Mouse (Mus musculus): ENCODE results near the gene Nmnat3. TPM values are rescaled to one million over a fixed set of nuclear protein-coding genes. Genes with fewer than 3 reads are reported as not detected.

The Nmnat3 gene
- polyA plus RNA-seq, 1 experiment from 2014 or later, result 1.9 TPM

DNA sequence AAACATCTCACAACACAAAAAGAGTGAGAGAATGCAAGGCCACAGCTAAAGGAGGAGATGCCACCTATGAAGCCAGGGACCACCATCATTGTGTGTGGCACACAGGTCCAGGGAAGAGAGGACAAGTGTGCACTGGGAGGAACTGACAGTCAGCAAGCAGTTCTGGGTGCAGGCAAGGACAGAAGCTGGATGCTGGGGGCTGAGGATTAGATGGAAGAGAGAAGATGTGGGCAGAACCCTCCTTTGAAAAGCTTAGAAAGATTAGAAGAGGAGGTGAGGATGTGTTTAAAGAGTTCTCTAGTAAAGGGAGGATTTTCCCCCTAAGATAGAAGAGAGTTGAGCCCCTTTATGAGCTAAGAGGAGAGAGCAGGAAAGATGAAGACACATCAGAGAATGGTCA is 2.4 kb downstream of the Nmnat3 start:
- Histone ChIP-seq H3K36me3 (no peaks in the 10 kb centered on the region), H3K4me3 (no peak overlapping the region), H3K27me3 (no peaks in the 10 kb centered on the region; the same call in 1 of the 2 replicates), H3K4me2 (replicated peaks) (no peak overlapping the region), H3K9ac (replicated peaks) (no peak overlapping the region), H3K9me3 (no peaks in the 10 kb centered on the region), H3K4me1 (no peaks in the 10 kb centered on the region), H3K27ac (replicated peaks) (no peak overlapping the region)
- ATAC-seq (ENCODE audit: low FRiP score, low read depth), result no peak

DNA sequence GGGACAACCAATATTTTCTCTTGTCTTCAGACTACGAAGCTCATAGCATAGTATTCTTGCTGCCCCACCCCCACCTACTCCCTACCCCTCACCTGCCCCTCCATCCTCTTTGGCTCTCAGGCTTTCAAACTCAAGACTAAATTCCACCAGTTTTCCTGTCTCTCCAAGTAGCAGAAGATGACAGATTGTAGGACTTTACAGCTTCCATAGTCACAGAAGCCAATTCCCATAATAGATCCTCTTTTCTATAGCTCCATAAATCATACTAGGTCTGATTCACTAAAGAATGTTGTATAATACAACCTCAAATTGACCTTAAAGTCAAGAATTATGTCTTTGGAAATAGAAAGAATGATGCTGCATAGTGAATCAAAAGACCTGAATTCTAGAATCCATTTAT is 3.4 kb downstream of the Nmnat3 start:
- 95% methylated on average over 1 of the region's 1 CpGs for WGBS
- no peak overlapping the region for H3K4me3 ChIP-seq
- H3K9me3 ChIP-seq, result no peaks in the 10 kb centered on the region
- ATAC-seq (ENCODE audit: low FRiP score, low read depth), result no peak
- H3K27me3 ChIP-seq, result no peaks in the 10 kb centered on the region; the same call in 1 of the 2 replicates
- no peak overlapping the region for H3K4me2 ChIP-seq (replicated peaks)
- H3K36me3 ChIP-seq, result no peaks in the 10 kb centered on the region
- H3K4me1 ChIP-seq, result no peaks in the 10 kb centered on the region
- no peak overlapping the region for H3K9ac ChIP-seq (replicated peaks)
- no peak overlapping the region for H3K27ac ChIP-seq (replicated peaks)

DNA sequence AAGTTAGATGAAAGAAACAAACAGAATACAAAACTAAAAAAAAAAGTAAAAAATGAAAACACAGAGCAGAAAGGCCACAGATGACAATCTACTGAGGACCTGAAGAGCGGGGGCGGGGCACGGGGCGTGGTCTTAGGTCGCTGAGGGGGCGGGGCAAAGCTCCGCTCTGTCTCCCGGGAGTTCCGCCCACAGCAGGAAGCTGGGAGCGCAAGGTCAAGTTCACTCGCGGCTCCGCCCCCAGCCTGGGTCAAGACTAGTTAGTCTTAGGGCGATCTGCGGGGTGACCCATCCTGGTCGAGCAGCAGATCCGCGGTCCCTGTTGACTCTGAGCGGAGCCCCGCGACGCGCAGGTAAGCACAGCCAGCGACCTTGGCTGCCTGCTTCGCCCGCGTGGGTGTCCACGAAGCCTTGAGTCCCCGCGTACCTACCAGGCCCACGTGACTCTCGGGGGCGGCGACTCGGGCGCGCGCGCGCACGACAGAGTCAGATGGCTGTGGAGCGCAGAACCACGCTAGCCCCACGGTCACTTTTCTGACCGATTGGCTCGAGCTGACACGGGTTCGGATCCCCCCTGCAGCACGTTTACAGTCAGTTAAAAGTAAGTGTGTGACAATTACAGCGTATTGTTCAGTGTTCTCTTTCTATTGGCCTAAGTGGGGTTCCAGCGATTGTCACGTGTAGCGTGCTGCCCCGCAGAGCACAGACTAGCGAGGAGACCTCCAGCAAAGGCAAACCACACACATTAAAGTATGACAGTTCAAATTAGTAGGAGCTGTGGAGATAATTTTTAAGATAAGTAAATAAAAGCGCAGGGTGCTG is 9.4 kb downstream of the Nmnat3 start:
- H3K27ac ChIP-seq (replicated peaks), result 0 out of 2 replicates have a peak overlapping the region, but pooled peaks have one; percentile 49
- peaks cover 16% of the 10 kb centered on the region for H3K4me1 ChIP-seq
- no peaks in the 10 kb centered on the region for H3K36me3 ChIP-seq
- H3K27me3 ChIP-seq, result peaks cover 12% of the 10 kb centered on the region
- H3K9me3 ChIP-seq, result no peaks in the 10 kb centered on the region
- peak overlapping the region; percentile 55 for H3K4me3 ChIP-seq
- 3% methylated on average over 56 of the region's 56 CpGs for WGBS
- ATAC-seq (ENCODE audit: low FRiP score, low read depth), result peak; percentile 84
- peak overlapping the region; percentile 17; the same call in 1 of the 2 replicates for H3K9ac ChIP-seq (replicated peaks)
- peak overlapping the region; percentile 77 for H3K4me2 ChIP-seq (replicated peaks)

DNA sequence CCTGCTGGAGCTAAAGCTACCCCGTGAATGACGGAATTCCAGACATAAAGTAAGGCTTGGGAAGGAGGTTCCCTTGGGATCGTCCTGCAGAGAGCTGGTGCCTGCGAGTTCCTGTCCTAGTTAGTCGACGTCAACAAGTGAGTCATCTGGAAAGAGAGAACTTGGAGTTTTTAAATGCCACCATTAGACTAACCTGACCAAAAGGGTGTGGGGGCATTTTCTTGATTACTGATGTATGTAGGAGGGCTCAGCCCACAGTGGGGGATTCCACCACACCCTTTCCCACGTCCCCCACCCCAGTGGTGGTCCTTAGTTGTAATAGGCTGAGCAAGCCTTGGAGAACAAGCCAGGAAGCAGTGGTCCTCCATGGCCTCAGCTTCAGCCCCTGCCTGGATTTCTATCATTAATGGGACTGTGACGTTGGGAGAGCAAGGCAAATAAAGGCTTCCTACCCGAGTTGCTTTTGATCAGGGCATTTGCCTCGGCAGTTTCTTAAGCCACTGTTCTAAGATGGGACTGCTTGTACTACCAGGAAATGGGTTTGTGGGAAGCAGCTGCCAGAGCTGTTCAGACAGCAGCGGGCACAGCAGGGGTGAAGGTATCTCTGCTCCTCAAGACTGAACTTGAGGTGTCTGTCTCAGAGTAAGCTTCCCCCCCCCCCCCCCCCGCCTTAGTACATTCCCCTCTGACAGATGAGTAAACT is 10.2 kb downstream of the Nmnat3 start:
- Histone ChIP-seq H3K4me1 (peaks cover 16% of the 10 kb centered on the region), H3K9me3 (no peaks in the 10 kb centered on the region), H3K27me3 (peaks cover 12% of the 10 kb centered on the region), H3K4me3 (peak overlapping the region; percentile 55), H3K9ac (replicated peaks) (peak overlapping the region; percentile 17; the same call in 1 of the 2 replicates), H3K36me3 (no peaks in the 10 kb centered on the region), H3K27ac (replicated peaks) (no peak overlapping the region), H3K4me2 (replicated peaks) (peak overlapping the region; percentile 77)
- ATAC-seq (ENCODE audit: low FRiP score, low read depth), result peak; percentile 17; the same call in 1 of the 2 replicates
- 11% methylated on average over 11 of the region's 12 CpGs for WGBS

DNA sequence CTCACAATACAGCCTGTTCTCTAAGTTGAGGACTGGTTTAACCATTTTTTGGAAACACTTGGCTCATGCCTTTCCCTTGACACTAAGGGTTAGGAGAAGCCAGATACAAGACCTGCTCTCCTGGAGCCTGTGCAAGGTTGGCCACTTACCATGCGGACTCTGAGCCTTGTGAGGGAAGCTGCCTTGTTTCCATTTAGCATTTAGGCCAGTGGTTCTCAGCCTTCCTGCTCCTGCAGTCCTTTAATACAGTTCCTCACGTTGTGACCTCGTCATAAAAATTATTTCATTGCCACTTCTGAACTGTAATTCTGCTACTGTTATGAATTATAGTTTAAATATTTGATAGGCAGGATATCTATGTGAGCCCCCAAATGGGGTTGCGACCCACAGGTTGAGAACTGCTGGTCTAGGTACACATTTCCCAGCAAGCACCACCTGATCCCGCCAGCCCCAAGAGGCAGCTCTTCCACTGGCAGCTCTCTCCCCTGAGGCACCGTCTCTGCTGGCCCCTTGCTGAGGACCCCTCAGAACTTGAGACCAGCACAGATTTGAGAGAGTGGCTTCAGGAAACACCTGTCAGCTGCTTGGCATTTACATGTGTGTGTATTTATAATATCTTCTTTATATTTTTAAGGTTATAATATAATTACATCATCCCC is 10.8 kb downstream of the Nmnat3 start:
- Histone ChIP-seq H3K27me3 (peaks cover 12% of the 10 kb centered on the region), H3K9ac (replicated peaks) (no peak overlapping the region), H3K36me3 (no peaks in the 10 kb centered on the region), H3K27ac (replicated peaks) (no peak overlapping the region), H3K4me3 (no peak overlapping the region), H3K4me2 (replicated peaks) (no peak overlapping the region), H3K9me3 (no peaks in the 10 kb centered on the region), H3K4me1 (peaks cover 16% of the 10 kb centered on the region)
- no peak for ATAC-seq (ENCODE audit: low FRiP score, low read depth)
- WGBS, result 74% methylated on average over 6 of the region's 6 CpGs

DNA sequence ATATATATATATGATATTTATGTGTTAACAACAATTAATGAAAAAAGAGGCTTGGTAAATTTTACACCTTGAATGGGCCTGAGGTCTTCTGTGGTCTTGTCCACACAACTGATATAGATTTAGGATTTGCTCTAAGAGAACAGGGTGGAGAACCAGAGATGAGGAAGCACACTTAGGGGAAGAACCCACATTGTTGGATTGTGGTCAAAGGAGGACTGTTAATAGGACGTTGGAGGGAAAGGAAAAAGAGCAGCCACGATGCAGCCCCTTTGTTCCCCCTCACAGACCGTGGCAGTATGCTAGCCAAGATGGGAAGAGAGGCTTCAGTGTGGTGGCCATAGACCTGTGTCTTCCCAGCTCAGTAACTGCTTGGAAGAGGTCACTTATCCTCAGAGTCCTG is 11.5 kb downstream of the Nmnat3 start:
- ATAC-seq (ENCODE audit: low FRiP score, low read depth), result no peak
- H3K9me3 ChIP-seq, result no peaks in the 10 kb centered on the region
- 64% methylated on average over 3 of the region's 3 CpGs for WGBS
- H3K9ac ChIP-seq (replicated peaks), result no peak overlapping the region
- no peak overlapping the region for H3K27ac ChIP-seq (replicated peaks)
- no peak overlapping the region for H3K4me2 ChIP-seq (replicated peaks)
- peaks cover 16% of the 10 kb centered on the region for H3K4me1 ChIP-seq
- no peak overlapping the region for H3K4me3 ChIP-seq
- peaks cover 12% of the 10 kb centered on the region for H3K27me3 ChIP-seq
- H3K36me3 ChIP-seq, result no peaks in the 10 kb centered on the region

DNA sequence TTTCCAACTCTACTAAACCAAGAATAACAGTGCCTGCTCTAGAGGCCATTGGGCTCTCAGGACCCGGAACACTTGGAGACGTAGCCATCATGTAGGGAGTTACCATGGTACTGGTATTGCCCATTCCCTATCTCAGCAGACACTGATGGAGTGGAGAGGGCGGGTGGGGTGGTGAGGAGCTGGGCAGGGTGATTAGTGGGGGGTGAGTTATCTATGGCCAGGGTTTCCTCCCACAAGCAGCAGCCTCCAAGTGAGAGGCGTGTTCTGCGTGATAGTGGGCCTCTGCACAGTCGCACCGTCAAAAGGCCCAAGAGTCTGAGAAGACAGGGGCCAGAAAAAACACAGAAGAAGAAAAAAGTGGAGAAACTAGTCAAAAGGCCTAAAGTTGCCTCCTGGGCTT is 12.0 kb downstream of the Nmnat3 start:
- H3K27ac ChIP-seq (replicated peaks), result no peak overlapping the region

DNA sequence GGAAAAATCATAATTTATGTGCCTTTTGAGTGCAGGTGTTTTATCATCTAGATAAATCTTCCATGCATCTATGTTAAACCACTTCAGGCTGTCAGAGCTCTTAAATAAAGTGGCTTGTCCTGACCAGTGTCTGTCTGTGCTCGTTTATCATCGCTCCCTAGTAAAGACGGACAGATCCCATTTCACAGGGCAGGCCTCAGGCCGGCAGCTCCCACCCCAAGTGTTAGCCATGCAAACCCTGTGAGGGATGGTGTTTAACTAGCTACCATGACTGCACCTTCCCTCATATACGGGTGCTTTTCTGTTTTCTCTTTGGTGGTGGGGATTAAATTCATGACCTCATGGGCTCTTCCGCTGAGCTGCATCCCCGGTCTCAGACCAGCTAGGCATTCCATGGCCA is 13.3 kb downstream of the Nmnat3 start:
- Histone ChIP-seq H3K36me3 (no peaks in the 10 kb centered on the region), H3K9ac (replicated peaks) (no peak overlapping the region), H3K4me2 (replicated peaks) (no peak overlapping the region), H3K4me1 (peaks cover 16% of the 10 kb centered on the region), H3K27me3 (peaks cover 12% of the 10 kb centered on the region), H3K4me3 (no peak overlapping the region), H3K9me3 (no peaks in the 10 kb centered on the region), H3K27ac (replicated peaks) (no peak overlapping the region)
- 83% methylated on average over 7 of the region's 7 CpGs for WGBS
- no peak for ATAC-seq (ENCODE audit: low FRiP score, low read depth)

More for the DNA sequence above, 12.0 kb downstream of the Nmnat3 start:
- H3K4me2 ChIP-seq (replicated peaks), result no peak overlapping the region
- H3K36me3 ChIP-seq, result no peaks in the 10 kb centered on the region
- H3K27me3 ChIP-seq, result peaks cover 12% of the 10 kb centered on the region
- ATAC-seq (ENCODE audit: low FRiP score, low read depth), result no peak
- H3K4me1 ChIP-seq, result peaks cover 16% of the 10 kb centered on the region
- H3K9ac ChIP-seq (replicated peaks), result no peak overlapping the region
- WGBS, result 86% methylated on average over 7 of the region's 7 CpGs
- H3K4me3 ChIP-seq, result no peak overlapping the region
- H3K9me3 ChIP-seq, result no peaks in the 10 kb centered on the region

DNA sequence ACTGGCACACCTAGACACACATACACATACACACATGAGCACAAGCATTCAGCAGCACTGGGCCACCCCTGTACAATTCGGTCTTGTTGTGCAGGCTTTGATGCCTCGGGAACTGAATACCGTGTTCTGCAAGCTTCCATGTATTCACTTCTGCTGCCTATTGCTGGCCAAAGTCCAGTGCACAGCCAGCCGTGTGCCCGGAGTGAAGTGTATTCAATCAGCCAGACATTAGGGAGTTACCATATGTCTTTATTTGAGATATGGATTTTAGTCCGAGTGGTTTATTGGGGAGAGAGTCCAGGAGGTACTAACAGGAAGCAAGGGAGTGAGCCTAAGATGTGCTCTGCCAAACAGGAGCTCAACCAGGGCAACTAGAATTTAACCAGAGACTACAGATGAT is 19.8 kb downstream of the Nmnat3 start:
- WGBS, result 86% methylated on average over 6 of the region's 6 CpGs

DNA sequence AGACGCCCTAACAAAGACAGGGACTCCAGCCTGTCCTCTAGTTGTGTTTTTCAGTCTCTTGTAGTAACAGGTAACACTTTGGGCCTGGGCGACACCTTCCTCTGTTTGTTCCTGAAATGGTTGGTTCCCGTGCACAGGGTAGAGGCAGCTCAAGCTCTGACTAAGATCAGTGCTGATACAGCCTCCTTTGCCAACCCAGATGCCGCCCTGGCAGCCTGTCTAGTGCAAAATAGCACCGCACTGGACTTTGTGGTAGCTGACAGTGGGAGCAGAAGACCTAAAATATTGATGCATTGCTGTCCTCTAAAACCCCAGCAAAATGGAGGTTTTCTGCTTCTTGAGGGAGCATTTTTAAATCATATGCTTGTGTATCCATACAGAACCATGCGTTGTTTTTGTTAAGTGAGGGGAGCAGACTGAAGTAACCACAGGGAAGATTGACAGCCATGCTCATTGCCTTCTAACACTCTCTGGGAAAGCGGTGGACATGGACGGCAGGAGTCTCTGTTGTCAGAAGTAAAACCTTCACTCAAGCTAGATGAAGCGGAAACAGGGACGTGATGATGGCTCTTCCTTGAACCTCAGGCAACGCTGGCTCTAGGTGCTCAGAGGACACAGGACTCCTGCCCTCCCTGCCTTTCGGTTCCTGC is 24.2 kb downstream of the Nmnat3 start:
- H3K9ac ChIP-seq (replicated peaks), result no peak overlapping the region
- ATAC-seq (ENCODE audit: low FRiP score, low read depth), result no peak
- no peak overlapping the region for H3K4me2 ChIP-seq (replicated peaks)
- no peaks in the 10 kb centered on the region; the same call in 1 of the 2 replicates for H3K36me3 ChIP-seq
- 78% methylated on average over 12 of the region's 12 CpGs for WGBS
- no peaks in the 10 kb centered on the region for H3K9me3 ChIP-seq
- H3K27ac ChIP-seq (replicated peaks), result no peak overlapping the region
- H3K27me3 ChIP-seq, result peaks cover 4% of the 10 kb centered on the region; the same call in 1 of the 2 replicates
- no peaks in the 10 kb centered on the region for H3K4me1 ChIP-seq
- no peak overlapping the region for H3K4me3 ChIP-seq

More for the DNA sequence above, 19.8 kb downstream of the Nmnat3 start:
- Histone ChIP-seq H3K27ac (replicated peaks) (no peak overlapping the region), H3K36me3 (no peaks in the 10 kb centered on the region; the same call in 1 of the 2 replicates), H3K9ac (replicated peaks) (no peak overlapping the region), H3K4me1 (no peaks in the 10 kb centered on the region; the same call in 1 of the 2 replicates), H3K9me3 (no peaks in the 10 kb centered on the region), H3K4me3 (no peak overlapping the region), H3K27me3 (peaks cover 4% of the 10 kb centered on the region; the same call in 1 of the 2 replicates), H3K4me2 (replicated peaks) (no peak overlapping the region)
- ATAC-seq (ENCODE audit: low FRiP score, low read depth), result no peak

DNA sequence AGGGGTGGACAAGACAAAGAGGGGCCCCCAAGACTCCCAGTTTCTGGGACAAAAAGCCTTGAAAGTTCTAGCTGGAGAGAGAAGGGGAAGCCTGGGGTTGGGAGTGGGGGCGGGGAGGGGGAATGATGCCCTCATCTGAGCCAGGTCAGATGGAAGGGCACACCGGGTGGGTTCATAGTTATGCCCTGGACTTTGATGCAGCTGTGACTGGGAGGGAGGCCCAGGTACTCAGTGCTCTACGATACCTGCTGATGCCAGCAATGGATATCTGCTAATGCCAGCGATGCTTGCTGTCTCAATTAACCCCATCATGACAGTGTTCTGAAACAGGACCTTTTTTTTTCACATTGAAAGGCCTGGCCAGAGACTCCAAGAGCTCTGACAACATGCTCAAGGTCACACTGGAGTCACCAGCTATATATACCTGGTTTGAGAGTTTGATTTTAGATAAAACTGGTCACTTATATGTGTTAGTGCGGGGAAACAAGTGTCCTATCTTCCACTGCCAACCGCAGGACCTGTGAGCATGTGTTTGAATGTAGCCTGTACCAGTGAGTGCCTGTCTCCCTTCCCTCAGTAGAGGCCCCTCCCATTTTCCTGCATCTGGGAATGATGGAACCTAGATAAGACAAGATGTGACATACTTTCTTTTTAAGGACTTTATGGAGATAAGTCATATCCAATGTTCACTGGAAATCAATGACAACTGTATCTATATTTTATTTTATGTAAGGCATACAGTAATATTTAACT is 25.6 kb downstream of the Nmnat3 start:
- Histone ChIP-seq H3K4me3 (no peak overlapping the region), H3K4me2 (replicated peaks) (no peak overlapping the region), H3K27me3 (peaks cover 4% of the 10 kb centered on the region; the same call in 1 of the 2 replicates), H3K27ac (replicated peaks) (no peak overlapping the region), H3K9ac (replicated peaks) (no peak overlapping the region), H3K9me3 (no peaks in the 10 kb centered on the region), H3K4me1 (no peaks in the 10 kb centered on the region), H3K36me3 (no peaks in the 10 kb centered on the region; the same call in 1 of the 2 replicates)
- WGBS, result 75% methylated on average over 6 of the region's 6 CpGs
- ATAC-seq (ENCODE audit: low FRiP score, low read depth), result no peak

Data from midbrain, embryonic 12.5 days (tissue).